Mouse (Mus musculus) G1E (cell line): ENCODE measurements at regions not wholly inside any gene's neighbourhood (a gene's known extent, or its start where the extent isn't known, plus 50 kb on each side); places are given as distances from the start of the nearest gene placed in this dataset.

Source experiments
- CTCF ChIP-seq: IDR thresholded peaks from 2 replicates; pipeline ENCODE4 v1.5.1; 2012; ENCODE audit warnings: low read depth, low read length, inconsistent platforms, mixed read lengths
- GATA1 ChIP-seq: IDR thresholded peaks from 2 replicates; pipeline ENCODE4 v1.6.1; 2012; ENCODE audit warnings: borderline replicate concordance, low read length, inconsistent platforms, mixed read lengths
- TAL1 ChIP-seq: conservative IDR thresholded peaks from 2 replicates; pipeline ENCODE4 v1.6.1; 2012; ENCODE audit warnings: low read depth, low read length, inconsistent platforms, mixed read lengths

GRCm38 (mm10) chr14:54166057-54166456, 87.8 kb downstream of the Dad1 start:
- TF ChIP-seq CTCF (no peak), GATA1 (no peak), TAL1 (no peak)
